Mouse (Mus musculus): ENCODE measurements around the gene Adcy5. TPM values are rescaled to one million over a fixed set of nuclear protein-coding genes. Genes with fewer than 3 reads are reported as not detected.

Gene Adcy5
- polyA plus RNA-seq, 2 experiments: 0.10 to 0.32 TPM

- ATAC-seq (ENCODE audit: insufficient read depth): no peak
- H3K27me3 ChIP-seq (ENCODE audit: control insufficient read depth, insufficient read depth, low read length): no peaks in the 10 kb centered on the region
- 53% methylated on average over 2 of the region's 2 CpGs for WGBS (ENCODE audit: insufficient replicate concordance)
- TF ChIP-seq CTCF (IDR thresholded peaks at IDR 0.05; ENCODE audit: low read depth) (no peak), EP300 (IDR thresholded peaks at IDR 0.05; ENCODE audit: low read depth) (no peak)
- H3K4me1 ChIP-seq (replicated peaks; ENCODE audit: control insufficient read depth in 2 of 2, insufficient read depth in 2 of 2, low read length in 1 of 2): peaks cover 0 to 7% of the 10 kb centered on the region in 2 experiments; a peak in 1 of 4 replicates
- no peak overlapping the region for H3K4me2 ChIP-seq (ENCODE audit: low read depth)
- H3K9ac ChIP-seq (replicated peaks): no peak overlapping the region
- no peak overlapping the region for H3K27ac ChIP-seq
- DNase-seq (ENCODE audit: low read depth in 3 of 3, low spot score in 3 of 3): no peak
- no peak overlapping the region for H3K4me3 ChIP-seq (ENCODE audit: insufficient read depth in 1 of 2, low read depth in 2 of 2, low read length in 2 of 2)
- H3K9me3 ChIP-seq (ENCODE audit: control insufficient read depth, low read length): no peaks in the 10 kb centered on the region
- no peaks in the 10 kb centered on the region for H3K36me3 ChIP-seq (replicated peaks; ENCODE audit: control insufficient read depth, insufficient read depth, low read depth)
Measured at GRCm38 (mm10) chr16:35306631-35307030, 152.0 kb downstream of the Adcy5 start.

GRCm38 (mm10) chr16:35307331-35307730 is 152.7 kb downstream of the Adcy5 start:
- Histone ChIP-seq H3K27ac (no peak overlapping the region), H3K36me3 (replicated peaks; ENCODE audit: control insufficient read depth, insufficient read depth, low read depth) (no peaks in the 10 kb centered on the region), H3K27me3 (ENCODE audit: control insufficient read depth, insufficient read depth, low read length) (no peaks in the 10 kb centered on the region), H3K4me2 (ENCODE audit: low read depth) (no peak overlapping the region), H3K9ac (replicated peaks) (no peak overlapping the region), H3K9me3 (ENCODE audit: control insufficient read depth, low read length) (no peaks in the 10 kb centered on the region), H3K4me3 (ENCODE audit: insufficient read depth in 1 of 2, low read depth in 2 of 2, low read length in 2 of 2) (no peak overlapping the region), H3K4me1 (replicated peaks; ENCODE audit: control insufficient read depth in 2 of 2, insufficient read depth in 2 of 2, low read length in 1 of 2) (peaks cover 0 to 7% of the 10 kb centered on the region in 2 experiments; a peak in 1 of 4 replicates)
- DNase-seq (ENCODE audit: low read depth in 3 of 3, low spot score in 3 of 3): no peak
- TF ChIP-seq EP300 (IDR thresholded peaks at IDR 0.05; ENCODE audit: low read depth) (no peak), CTCF (IDR thresholded peaks at IDR 0.05; ENCODE audit: low read depth) (no peak)
- no peak for ATAC-seq (ENCODE audit: insufficient read depth)
- 42% methylated on average over 2 of the region's 2 CpGs for WGBS (ENCODE audit: insufficient replicate concordance)

- Histone ChIP-seq H3K36me3 (replicated peaks; ENCODE audit: control insufficient read depth, insufficient read depth, low read depth) (no peaks in the 10 kb centered on the region), H3K9me3 (ENCODE audit: control insufficient read depth, low read length) (no peaks in the 10 kb centered on the region), H3K9ac (replicated peaks) (no peak overlapping the region), H3K4me2 (ENCODE audit: low read depth) (no peak overlapping the region), H3K27ac (no peak overlapping the region), H3K27me3 (ENCODE audit: control insufficient read depth, insufficient read depth, low read length) (no peaks in the 10 kb centered on the region), H3K4me3 (ENCODE audit: insufficient read depth in 1 of 2, low read depth in 2 of 2, low read length in 2 of 2) (no peak overlapping the region), H3K4me1 (replicated peaks; ENCODE audit: control insufficient read depth in 2 of 2, insufficient read depth in 2 of 2, low read length in 1 of 2) (peaks cover 0 to 7% of the 10 kb centered on the region in 2 experiments; a peak in 1 of 4 replicates)
- ATAC-seq (ENCODE audit: insufficient read depth) (no peak), DNase-seq (ENCODE audit: low read depth in 3 of 3, low spot score in 3 of 3) (no peak)
- no peak for TF ChIP-seq CTCF (IDR thresholded peaks at IDR 0.05; ENCODE audit: low read depth)
- TF ChIP-seq EP300 (IDR thresholded peaks at IDR 0.05; ENCODE audit: low read depth): no peak
- 66% methylated on average over 6 of the region's 6 CpGs for WGBS (ENCODE audit: insufficient replicate concordance)
Measured at GRCm38 (mm10) chr16:35308016-35308415, 153.3 kb downstream of the Adcy5 start.

GRCm38 (mm10) chr16:35308486-35309143 is 153.9 kb downstream of the Adcy5 start:
- Histone ChIP-seq H3K27me3 (ENCODE audit: control insufficient read depth, insufficient read depth, low read length) (no peaks in the 10 kb centered on the region), H3K4me2 (ENCODE audit: low read depth) (no peak overlapping the region), H3K36me3 (replicated peaks; ENCODE audit: control insufficient read depth, insufficient read depth, low read depth) (no peaks in the 10 kb centered on the region), H3K4me3 (ENCODE audit: insufficient read depth in 1 of 2, low read depth in 2 of 2, low read length in 2 of 2) (no peak overlapping the region), H3K27ac (no peak overlapping the region), H3K9ac (replicated peaks) (no peak overlapping the region), H3K4me1 (replicated peaks; ENCODE audit: control insufficient read depth in 2 of 2, insufficient read depth in 2 of 2, low read length in 1 of 2) (peaks cover 0 to 7% of the 10 kb centered on the region in 2 experiments; a peak in 1 of 4 replicates), H3K9me3 (ENCODE audit: control insufficient read depth, low read length) (no peaks in the 10 kb centered on the region)
- ATAC-seq (ENCODE audit: insufficient read depth) (0 out of 2 replicates have a peak, but pooled peaks have one; percentile 28), DNase-seq (ENCODE audit: low read depth in 3 of 3, low spot score in 3 of 3) (no peak)
- TF ChIP-seq CTCF (IDR thresholded peaks at IDR 0.05; ENCODE audit: low read depth) (no peak), EP300 (IDR thresholded peaks at IDR 0.05; ENCODE audit: low read depth) (no peak)
- WGBS (ENCODE audit: insufficient replicate concordance): 68% methylated on average over 6 of the region's 6 CpGs

- H3K27me3 ChIP-seq (ENCODE audit: control insufficient read depth, insufficient read depth, low read length): no peaks in the 10 kb centered on the region
- no peaks in the 10 kb centered on the region for H3K36me3 ChIP-seq (replicated peaks; ENCODE audit: control insufficient read depth, insufficient read depth, low read depth)
- no peak overlapping the region for H3K4me2 ChIP-seq (ENCODE audit: low read depth)
- no peaks in the 10 kb centered on the region for H3K9me3 ChIP-seq (ENCODE audit: control insufficient read depth, low read length)
- no peak overlapping the region for H3K9ac ChIP-seq (replicated peaks)
- DNase-seq (ENCODE audit: low read depth in 3 of 3, low spot score in 3 of 3) (no peak), ATAC-seq (ENCODE audit: insufficient read depth) (no peak)
- WGBS (ENCODE audit: insufficient replicate concordance): 45% methylated on average over 4 of the region's 4 CpGs
- H3K4me1 ChIP-seq (replicated peaks; ENCODE audit: control insufficient read depth in 2 of 2, insufficient read depth in 2 of 2, low read length in 1 of 2): peaks cover 0 to 7% of the 10 kb centered on the region in 2 experiments; a peak in 1 of 4 replicates
- no peak overlapping the region for H3K27ac ChIP-seq
- no peak overlapping the region for H3K4me3 ChIP-seq (ENCODE audit: insufficient read depth in 1 of 2, low read depth in 2 of 2, low read length in 2 of 2)
- TF ChIP-seq CTCF (IDR thresholded peaks at IDR 0.05; ENCODE audit: low read depth): no peak
- TF ChIP-seq EP300 (IDR thresholded peaks at IDR 0.05; ENCODE audit: low read depth): no peak
Measured at GRCm38 (mm10) chr16:35309634-35310033, 155.0 kb downstream of the Adcy5 start.
